Mouse (Mus musculus) brain, embryonic 14.5 days (tissue): ENCODE measurements around the gene Ccdc177.

Experiments
- CTCF ChIP-seq: fragments of 200-500 bp; IDR thresholded peaks from 2 replicates; pipeline ENCODE4 v1.5.1; 2012; ENCODE audit warnings: inconsistent platforms, mild to moderate bottlenecking, moderate library complexity, borderline replicate concordance; ENCODE audit not compliant: insufficient read depth, insufficient read length; ENCODE audit errors: extremely low read depth
- POLR2A ChIP-seq: fragments of 200-500 bp; IDR thresholded peaks from 2 replicates; pipeline ENCODE4 v1.6.1; 2012; ENCODE audit warnings: mild to moderate bottlenecking, inconsistent platforms, borderline replicate concordance; ENCODE audit not compliant: poor library complexity, insufficient read depth, insufficient read length, severe bottlenecking; ENCODE audit errors: extremely low read depth

DNA sequence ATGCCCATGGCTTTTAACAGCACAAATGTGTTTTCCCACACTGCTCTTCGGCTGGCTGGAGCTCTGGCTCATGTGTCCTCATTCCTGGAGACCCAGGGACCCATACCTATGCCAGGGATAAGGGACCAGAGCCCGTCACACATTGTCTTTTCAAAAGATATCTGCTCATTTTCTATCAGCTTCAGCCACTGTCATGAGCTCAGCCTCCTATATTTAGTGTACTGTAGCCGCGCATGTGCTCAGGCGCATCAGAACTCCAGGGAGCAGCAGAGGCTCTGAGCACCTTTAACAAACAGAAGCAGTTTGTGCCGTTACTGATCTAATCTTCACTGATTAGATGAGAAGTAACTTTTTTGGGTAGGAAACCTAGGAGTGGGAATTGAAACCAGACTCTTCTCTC, 44.6 kb downstream of the Ccdc177 start:
- no peak for TF ChIP-seq CTCF
- no peak for TF ChIP-seq POLR2A
